Mouse (Mus musculus): ENCODE measurements around the gene Cacng8. TPM values are rescaled to one million over a fixed set of nuclear protein-coding genes. Genes with fewer than 3 reads are reported as not detected.

Gene Cacng8
- polyA plus RNA-seq, 1 experiment: 0.82 TPM

DNA sequence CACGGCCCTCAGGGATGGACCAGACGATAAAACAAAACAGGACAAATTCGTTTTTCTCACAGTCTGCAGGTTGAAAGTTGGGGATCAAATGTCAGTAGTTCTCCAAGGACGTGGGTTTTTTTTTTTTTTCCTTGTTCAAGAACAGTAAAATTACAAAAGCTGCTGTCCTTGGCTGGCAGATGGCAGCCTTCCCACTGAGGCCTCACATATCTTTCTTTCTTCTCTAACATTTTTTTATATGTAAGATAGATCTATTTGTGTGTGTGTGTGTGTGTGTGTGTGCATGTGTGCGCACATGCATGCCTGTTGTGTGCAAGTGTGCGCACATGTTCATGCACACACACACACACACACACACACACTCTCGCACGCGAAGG lies 67.3 kb downstream of the Cacng8 start:
- no peak for DNase-seq
- H3K27me3 ChIP-seq (ENCODE audit: control insufficient read depth, insufficient read depth, low read length): no peaks in the 10 kb centered on the region
- H3K27ac ChIP-seq (ENCODE audit: control insufficient read depth, insufficient read depth, low read length): no peak overlapping the region
- H3K4me1 ChIP-seq (replicated peaks; ENCODE audit: control insufficient read depth, insufficient read depth, low read length): no peaks in the 10 kb centered on the region
- 83% methylated on average over 9 of the region's 9 CpGs for WGBS
- no peak for TF ChIP-seq POLR2A (IDR thresholded peaks at IDR 0.05; ENCODE audit: control insufficient read depth, extremely low read depth, insufficient read depth, low read length, poor library complexity)
- TF ChIP-seq CTCF (IDR thresholded peaks at IDR 0.05; ENCODE audit: borderline replicate concordance, control insufficient read depth, extremely low read depth, insufficient read depth, low read length, poor library complexity): no peak
- no peak overlapping the region for H3K4me3 ChIP-seq (ENCODE audit: control insufficient read depth, insufficient read depth, low read length)
- H3K36me3 ChIP-seq (ENCODE audit: control insufficient read depth, insufficient read depth, low read length): no peaks in the 10 kb centered on the region

DNA sequence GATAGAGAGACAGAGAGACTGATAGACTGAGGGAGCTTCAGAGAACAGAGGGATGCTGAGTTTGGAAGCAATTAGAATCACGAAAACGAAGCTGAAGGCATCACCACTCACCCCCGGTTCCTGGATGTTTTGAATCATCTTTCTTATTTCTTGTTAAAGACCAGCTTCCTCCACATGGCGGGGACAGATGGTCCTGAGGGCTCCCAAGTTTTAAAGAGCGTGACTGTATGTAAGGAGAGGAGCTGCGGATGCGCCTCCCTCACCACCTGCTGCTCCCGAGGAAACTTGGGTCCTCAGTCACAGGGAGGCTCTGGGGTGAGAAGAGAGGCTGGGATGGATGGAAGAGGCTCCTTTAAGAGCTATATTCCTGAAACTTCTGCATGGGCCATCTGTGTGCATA lies 69.8 kb downstream of the Cacng8 start:
- Histone ChIP-seq H3K27me3 (ENCODE audit: control insufficient read depth, insufficient read depth, low read length) (no peaks in the 10 kb centered on the region), H3K4me1 (replicated peaks; ENCODE audit: control insufficient read depth, insufficient read depth, low read length) (no peaks in the 10 kb centered on the region), H3K4me3 (ENCODE audit: control insufficient read depth, insufficient read depth, low read length) (no peak overlapping the region), H3K27ac (ENCODE audit: control insufficient read depth, insufficient read depth, low read length) (no peak overlapping the region), H3K36me3 (ENCODE audit: control insufficient read depth, insufficient read depth, low read length) (no peaks in the 10 kb centered on the region)
- no peak for TF ChIP-seq POLR2A (IDR thresholded peaks at IDR 0.05; ENCODE audit: control insufficient read depth, extremely low read depth, insufficient read depth, low read length, poor library complexity)
- TF ChIP-seq CTCF (IDR thresholded peaks at IDR 0.05; ENCODE audit: borderline replicate concordance, control insufficient read depth, extremely low read depth, insufficient read depth, low read length, poor library complexity): no peak
- WGBS: 90% methylated on average over 8 of the region's 8 CpGs
- DNase-seq: no peak

DNA sequence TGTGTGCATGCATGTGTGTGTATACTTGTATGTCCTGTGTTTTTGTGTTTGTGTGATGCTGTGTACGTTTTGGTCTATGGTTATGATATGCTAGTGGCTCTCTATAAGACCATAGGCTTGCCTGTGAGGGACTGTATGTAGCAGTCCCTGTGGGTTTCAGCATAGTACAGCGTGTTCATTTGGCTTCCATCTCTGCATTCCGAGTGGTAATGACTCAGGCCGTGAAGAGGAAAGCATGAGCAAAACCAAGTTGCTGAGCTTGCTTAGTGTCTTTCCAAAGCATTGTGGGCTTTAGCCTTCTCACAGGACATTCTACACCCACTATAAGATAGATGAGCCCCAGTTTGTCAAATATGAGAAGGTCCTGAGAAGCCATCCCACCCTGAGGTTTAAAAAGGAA lies 72.8 kb downstream of the Cacng8 start:
- 86% methylated on average over 4 of the region's 4 CpGs for WGBS
- no peak for TF ChIP-seq CTCF (IDR thresholded peaks at IDR 0.05; ENCODE audit: borderline replicate concordance, control insufficient read depth, extremely low read depth, insufficient read depth, low read length, poor library complexity)
- no peak for TF ChIP-seq POLR2A (IDR thresholded peaks at IDR 0.05; ENCODE audit: control insufficient read depth, extremely low read depth, insufficient read depth, low read length, poor library complexity)
- no peak overlapping the region for H3K4me3 ChIP-seq (ENCODE audit: control insufficient read depth, insufficient read depth, low read length)
- H3K36me3 ChIP-seq (ENCODE audit: control insufficient read depth, insufficient read depth, low read length): no peaks in the 10 kb centered on the region
- no peaks in the 10 kb centered on the region for H3K4me1 ChIP-seq (replicated peaks; ENCODE audit: control insufficient read depth, insufficient read depth, low read length)
- H3K27ac ChIP-seq (ENCODE audit: control insufficient read depth, insufficient read depth, low read length): no peak overlapping the region
- H3K27me3 ChIP-seq (ENCODE audit: control insufficient read depth, insufficient read depth, low read length): no peaks in the 10 kb centered on the region
- no peak for DNase-seq

Other genes with a start within 250 kb of the Cacng8 start
- gene AU018091, start 221.5 kb upstream of the Cacng8 start, polyA plus RNA-seq (2012; rRNA removed): 0.04 and 0.12 TPM in 2 replicates
- 0.11 and 0.13 TPM in 2 replicates for gene Nlrp12, start 140.9 kb upstream of the Cacng8 start, polyA plus RNA-seq (2012; rRNA removed)
- 62.1 and 86.4 TPM in 2 replicates for gene Myadm, start 101.6 kb upstream of the Cacng8 start, polyA plus RNA-seq (2012; rRNA removed)
- gene Prkcg, start 101.5 kb upstream of the Cacng8 start, polyA plus RNA-seq (2012; rRNA removed): 0.86 and 0.94 TPM in 2 replicates
- 2.6 and 2.7 TPM in 2 replicates for gene Cacng7, start 57.7 kb upstream of the Cacng8 start, polyA plus RNA-seq (2012; rRNA removed)
- 0.11 and 0.40 TPM in 2 replicates for gene Cacng6, start 33.5 kb downstream of the Cacng8 start, polyA plus RNA-seq (2012; rRNA removed)
- 0.52 and 0.53 TPM in 2 replicates for gene Tarm1, start 111.9 kb downstream of the Cacng8 start, polyA plus RNA-seq (2012; rRNA removed)
- 0.13 and 0.60 TPM in 2 replicates for gene Oscar, start 225.5 kb downstream of the Cacng8 start, polyA plus RNA-seq (2012; rRNA removed)
- gene Ndufa3, start 226.7 kb downstream of the Cacng8 start, polyA plus RNA-seq (2012; rRNA removed): 231 and 311 TPM in 2 replicates
- 9.4 and 12.5 TPM in 2 replicates for gene Tfpt, start 239.2 kb downstream of the Cacng8 start, polyA plus RNA-seq (2012; rRNA removed)
- 42.4 and 48.6 TPM in 2 replicates for gene Prpf31, start 239.3 kb downstream of the Cacng8 start, polyA plus RNA-seq (2012; rRNA removed)

Measured in thymus, adult 2 months (tissue).